Mouse (Mus musculus) liver, adult 2 months (tissue): ENCODE results near the gene Klk8.

Experiments used
- CTCF ChIP-seq: fragments of 200-500 bp; IDR thresholded peaks from 2 replicates; pipeline ENCODE4 v1.5.1; 2011; ENCODE audit warnings: low read depth, low read length, control low read depth
- POLR2A ChIP-seq: fragments of 200-500 bp; IDR thresholded peaks from 2 replicates; pipeline ENCODE4 v1.6.1; 2011; ENCODE audit warnings: low read length, control low read depth; ENCODE audit not compliant: insufficient read depth; ENCODE audit errors: extremely low read depth

DNA sequence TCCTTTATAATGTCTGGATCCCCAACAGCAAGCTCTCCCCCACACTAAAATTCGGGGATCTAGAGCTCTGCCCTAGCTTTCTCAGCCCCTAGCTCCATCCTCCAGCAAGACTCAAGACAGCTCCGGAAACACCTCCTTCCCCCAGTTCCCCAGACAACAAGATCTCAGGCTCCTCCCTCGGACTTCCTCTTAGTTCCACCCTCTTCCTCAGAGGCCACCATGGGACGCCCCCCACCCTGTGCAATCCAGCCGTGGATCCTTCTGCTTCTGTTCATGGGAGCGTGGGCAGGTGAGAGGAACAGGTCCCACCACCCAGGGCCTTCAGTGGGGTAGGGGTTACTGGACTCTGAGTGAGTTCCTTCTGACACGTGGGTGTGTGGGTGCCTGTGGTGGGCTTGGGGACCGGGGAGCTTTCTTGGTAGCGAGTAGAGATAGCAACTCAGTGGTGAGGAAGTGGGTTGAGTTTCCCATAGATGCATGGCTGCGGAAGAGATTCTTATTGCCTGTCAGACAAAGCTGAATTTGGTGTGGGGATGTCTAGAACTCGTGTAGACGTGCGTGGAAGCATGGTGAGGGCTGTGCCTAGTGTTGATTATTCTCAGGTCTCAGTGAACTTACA, 576 bp downstream of the Klk8 start:
- TF ChIP-seq CTCF = no peak
- no peak for TF ChIP-seq POLR2A
